Mouse (Mus musculus) CH12.LX (cell line): ENCODE results near the gene Ptges.

Experiments used
- CHD1 ChIP-seq: IDR thresholded peaks from 2 replicates; pipeline ENCODE4 v1.6.1; 2012; ENCODE audit warnings: low read depth, low read length, improper control_type of control experiment, inconsistent platforms
- CHD2 ChIP-seq: IDR thresholded peaks from 2 replicates; pipeline ENCODE4 v1.6.1; 2011; ENCODE audit warnings: low read length, improper control_type of control experiment
- CTCF ChIP-seq, 2 experiments: IDR thresholded peaks in 1 of 2; conservative IDR thresholded peaks in 1 of 2; 2 replicates each; pipeline ENCODE4 v1.5.1; 2011 to 2012; ENCODE audit warnings: low read depth in 2 of 2, low read length in 2 of 2, improper control_type of control experiment in 1 of 2, inconsistent platforms in 1 of 2, mild to moderate bottlenecking in 1 of 2, moderate library complexity in 1 of 2
- EP300 ChIP-seq: IDR thresholded peaks from 2 replicates; pipeline ENCODE4 v1.6.1; 2011; ENCODE audit warnings: low read length, improper control_type of control experiment
- HCFC1 ChIP-seq: IDR thresholded peaks from 2 replicates; pipeline ENCODE4 v1.6.1; 2012; ENCODE audit warnings: low read depth, mild to moderate bottlenecking, inconsistent platforms, low read length, improper control_type of control experiment
- JUN ChIP-seq: IDR thresholded peaks from 2 replicates; pipeline ENCODE4 v1.6.1; 2011; ENCODE audit warnings: low read depth, mild to moderate bottlenecking, low read length, improper control_type of control experiment, moderate library complexity; ENCODE audit not compliant: insufficient read depth
- MAX ChIP-seq: IDR thresholded peaks from 2 replicates; pipeline ENCODE4 v1.6.1; 2011; ENCODE audit warnings: low read length, improper control_type of control experiment
- NELFE ChIP-seq: IDR thresholded peaks from 2 replicates; pipeline ENCODE4 v1.6.1; 2011; ENCODE audit warnings: low read depth, low read length, improper control_type of control experiment
- NRF1 ChIP-seq: IDR thresholded peaks from 2 replicates; pipeline ENCODE4 v1.6.1; 2014; ENCODE audit warnings: low read depth, mild to moderate bottlenecking, inconsistent platforms, low read length, improper control_type of control experiment, moderate library complexity
- POLR2A ChIP-seq: IDR thresholded peaks from 2 replicates; pipeline ENCODE4 v1.6.1; 2011; ENCODE audit warnings: low read depth, mild to moderate bottlenecking, improper control_type of control experiment, low read length
- RCOR1 ChIP-seq: conservative IDR thresholded peaks from 2 replicates; pipeline ENCODE4 v1.6.1; 2012; ENCODE audit warnings: low read depth, mild to moderate bottlenecking, inconsistent platforms, low read length, improper control_type of control experiment
- UBTF ChIP-seq: IDR thresholded peaks from 2 replicates; pipeline ENCODE4 v1.6.1; 2012; ENCODE audit warnings: low read depth, mild to moderate bottlenecking, inconsistent platforms, low read length, improper control_type of control experiment, moderate library complexity
- ZC3H11A ChIP-seq: IDR thresholded peaks from 2 replicates; pipeline ENCODE4 v1.6.1; 2012; ENCODE audit warnings: low read depth, mild to moderate bottlenecking, inconsistent platforms, low read length, improper control_type of control experiment

DNA sequence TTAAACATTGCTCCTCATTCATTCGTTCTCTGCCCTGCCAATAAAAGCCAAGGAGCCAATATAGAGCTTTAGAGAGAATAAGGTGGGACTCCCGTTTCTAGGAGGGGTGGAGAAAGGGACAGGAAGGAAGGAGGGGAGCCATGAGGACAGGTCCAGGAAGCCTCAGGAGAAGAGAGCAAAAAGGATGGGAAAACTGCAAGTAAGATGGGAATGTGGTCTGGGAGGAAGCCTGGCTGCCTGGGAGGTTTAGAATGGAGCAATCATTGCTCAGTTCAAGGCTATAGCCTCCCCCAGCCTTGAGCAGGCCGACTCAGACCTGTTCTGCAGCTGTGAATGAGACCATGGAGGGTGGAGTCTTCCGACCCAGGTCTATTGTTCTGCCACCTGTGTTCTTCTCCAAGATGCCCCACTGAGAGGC lies 8.9 kb upstream of the Ptges start:
- TF ChIP-seq CTCF (conservative IDR thresholded peaks at IDR 0.05 in 1 of 2, IDR thresholded peaks at IDR 0.05 in 1 of 2; ENCODE audit: low read depth in 2 of 2, low read length in 2 of 2) (no peak), RCOR1 (no peak), NELFE (no peak), NRF1 (no peak), HCFC1 (no peak), UBTF (no peak), CHD2 (no peak), ZC3H11A (no peak), EP300 (no peak), POLR2A (no peak), MAX (no peak), JUN (no peak), CHD1 (no peak)
